9 mouse cellular contexts compared by ENCODE assay signal in genomic region chr11:74834650-74835277, GRCm38 (mm10). TPM values are rescaled to one million over a fixed set of nuclear protein-coding genes. Genes with fewer than 3 reads are reported as not detected.
DNase-seq lines count a peak whose midpoint lies in the region; ATAC-seq and TF ChIP-seq lines count a peak whose summit lies in the region.
"Had no signal": no experiment of that assay in that cellular context is flagged by ENCODE, and none has a peak within 500 bp of the region (broad histone marks: within the 10 kb centered on the region; RNA-seq: fewer than 3 reads in every experiment).

No protein-coding gene starts in this region.

- 19% methylated on average over 5 of the region's 5 CpGs for WGBS in heart, adult 2 months
- WGBS in stomach, embryonic 14.5 days: 47% methylated on average over 5 of the region's 5 CpGs
- 69% methylated on average over 5 of the region's 5 CpGs for WGBS in midbrain, embryonic 15.5 days

- peak overlapping the region; percentile 65 for H3K27ac ChIP-seq in heart, adult 2 months
- H3K27ac ChIP-seq in stomach, embryonic 14.5 days (ENCODE audit: low read length): peak overlapping the region; percentile 7; the same call in 1 of the 2 replicates
- H3K27ac ChIP-seq in midbrain, embryonic 15.5 days: no peak overlapping the region

- intact Hi-C loops in heart, adult 2 months (cut with DNase I): loop anchor here (5.0 to 10.0 kb wide), 3 partner anchors 187 to 628 kb away; partner anchors contain the start of genes Cluh, Hic1 and Tlcd2
- intact Hi-C loops in heart, postnatal 25 days (cut with DNase I): loop anchor here (5.0 to 10.0 kb wide), 2 partner anchors 112 to 1670 kb away; partner anchors contain the start of gene Pafah1b1

- H3K9me3 ChIP-seq in stomach, embryonic 14.5 days (ENCODE audit: control insufficient read depth, low read depth, low read length): no peaks in the 10 kb centered on the region
- no peaks in the 10 kb centered on the region for H3K9me3 ChIP-seq in midbrain, embryonic 15.5 days

- H3K9ac ChIP-seq in heart, adult 2 months (ENCODE audit: low read depth, low read length): no peak overlapping the region
- H3K9ac ChIP-seq in stomach, embryonic 14.5 days (replicated peaks; ENCODE audit: low read depth, low read length): no peak overlapping the region
- no peak overlapping the region for H3K9ac ChIP-seq in midbrain, embryonic 15.5 days

- ATAC-seq in stomach, embryonic 14.5 days (ENCODE audit: insufficient number of reproducible peaks, insufficient read depth, low FRiP score, low read depth): no peak
- ATAC-seq in midbrain, embryonic 15.5 days (replicated peaks): no peak

- no peak for TF ChIP-seq POLR2A in heart, adult 2 months (IDR thresholded peaks at IDR 0.05; ENCODE audit: insufficient read depth, low read depth, low read length)

- TF ChIP-seq EP300 in heart, adult 2 months (IDR thresholded peaks at IDR 0.05; ENCODE audit: insufficient read depth, low read depth, low read length): no peak

- H3K36me3 ChIP-seq in heart, adult 2 months (ENCODE audit: control insufficient read depth, insufficient read depth, low read length): no peaks in the 10 kb centered on the region
- no peaks in the 10 kb centered on the region for H3K36me3 ChIP-seq in stomach, embryonic 14.5 days (ENCODE audit: control insufficient read depth, insufficient read depth, low read length)
- no peaks in the 10 kb centered on the region for H3K36me3 ChIP-seq in midbrain, embryonic 15.5 days (replicated peaks)

- no peak overlapping the region for H3K4me3 ChIP-seq in heart, adult 2 months
- no peak overlapping the region for H3K4me3 ChIP-seq in stomach, embryonic 14.5 days (ENCODE audit: low read depth, low read length)
- no peak overlapping the region for H3K4me3 ChIP-seq in midbrain, embryonic 15.5 days

- no peak for DNase-seq in heart, adult 2 months
- no peak for DNase-seq in heart, postnatal 25 days (ENCODE audit: low spot score)
- peak; percentile 22 for DNase-seq in lung, postnatal 10 days
- DNase-seq in lung, postnatal 36 days: no peak
- DNase-seq in induced T-regulatory cell, adult 2 months (ENCODE audit: low read depth): peak; percentile 54
- no peak for DNase-seq in thymus, postnatal 4 days
- DNase-seq: cerebellum, postnatal 14 days had no signal

- peaks cover 25% of the 10 kb centered on the region for H3K4me1 ChIP-seq in heart, adult 2 months (ENCODE audit: control insufficient read depth, insufficient read depth, low read length)
- H3K4me1 ChIP-seq in stomach, embryonic 14.5 days (ENCODE audit: control insufficient read depth, insufficient read depth, low read length): peaks cover 16% of the 10 kb centered on the region
- peaks cover 54% of the 10 kb centered on the region for H3K4me1 ChIP-seq in midbrain, embryonic 15.5 days

- TF ChIP-seq CTCF in heart, adult 2 months (IDR thresholded peaks at IDR 0.05): no peak

- peaks cover 5% of the 10 kb centered on the region; the same call in 1 of the 2 replicates for H3K79me2 ChIP-seq in heart, adult 2 months (replicated peaks; ENCODE audit: control insufficient read depth, insufficient read depth, low read length)

- H3K4me2 ChIP-seq in stomach, embryonic 14.5 days (replicated peaks; ENCODE audit: low read depth, low read length): no peak overlapping the region
- H3K4me2 ChIP-seq in midbrain, embryonic 15.5 days: no peak overlapping the region

- no peaks in the 10 kb centered on the region for H3K27me3 ChIP-seq in heart, adult 2 months (ENCODE audit: control insufficient read depth, insufficient read depth, low read length)
- no peaks in the 10 kb centered on the region for H3K27me3 ChIP-seq in stomach, embryonic 14.5 days (ENCODE audit: control insufficient read depth, insufficient read depth, low read length)
- no peaks in the 10 kb centered on the region for H3K27me3 ChIP-seq in midbrain, embryonic 15.5 days (replicated peaks)

RNA-seq across cellular contexts. Expression of gene Mnt, which starts 4.0 kb away (rescaled TPM):
- 10 to 100 TPM in 1 of 2 experiments, 1 to 10 TPM in 1; 6.7 to 10.7 TPM for total RNA-seq in heart, adult 2 months (2021)
- polyA plus RNA-seq in heart, adult 2 months (2012; rRNA removed): 5.4 and 6.9 TPM in 2 replicates
- 10 to 100 TPM in 1 of 2 experiments, 1 to 10 TPM in 1; 9.8 to 10.6 TPM for total RNA-seq in heart, postnatal 25 days (2021)
- 4.3 and 5.3 TPM in 2 replicates for polyA plus RNA-seq in stomach, embryonic 14.5 days (2014; fragmentation: Nextera tagmentation; extraction: Ambion mirVana)
- 9.9 and 10.2 TPM in 2 replicates for polyA plus RNA-seq in midbrain, embryonic 15.5 days (2015; fragmentation: Nextera tagmentation; extraction: Ambion mirVana)

Comparison
In these comparisons a context has a peak if more than half of its experiments do, and no peak if none do; other contexts are left out.
1. DNase-seq: peak in lung, postnatal 10 days (single experiment) and induced T-regulatory cell, adult 2 months (single experiment); none in heart, adult 2 months (0 of 2), heart, postnatal 25 days (single experiment), lung, postnatal 36 days (single experiment) and thymus, postnatal 4 days (single experiment).